Comparison of ENCODE assay signal across 8 mouse cellular contexts in the genomic region with DNA sequence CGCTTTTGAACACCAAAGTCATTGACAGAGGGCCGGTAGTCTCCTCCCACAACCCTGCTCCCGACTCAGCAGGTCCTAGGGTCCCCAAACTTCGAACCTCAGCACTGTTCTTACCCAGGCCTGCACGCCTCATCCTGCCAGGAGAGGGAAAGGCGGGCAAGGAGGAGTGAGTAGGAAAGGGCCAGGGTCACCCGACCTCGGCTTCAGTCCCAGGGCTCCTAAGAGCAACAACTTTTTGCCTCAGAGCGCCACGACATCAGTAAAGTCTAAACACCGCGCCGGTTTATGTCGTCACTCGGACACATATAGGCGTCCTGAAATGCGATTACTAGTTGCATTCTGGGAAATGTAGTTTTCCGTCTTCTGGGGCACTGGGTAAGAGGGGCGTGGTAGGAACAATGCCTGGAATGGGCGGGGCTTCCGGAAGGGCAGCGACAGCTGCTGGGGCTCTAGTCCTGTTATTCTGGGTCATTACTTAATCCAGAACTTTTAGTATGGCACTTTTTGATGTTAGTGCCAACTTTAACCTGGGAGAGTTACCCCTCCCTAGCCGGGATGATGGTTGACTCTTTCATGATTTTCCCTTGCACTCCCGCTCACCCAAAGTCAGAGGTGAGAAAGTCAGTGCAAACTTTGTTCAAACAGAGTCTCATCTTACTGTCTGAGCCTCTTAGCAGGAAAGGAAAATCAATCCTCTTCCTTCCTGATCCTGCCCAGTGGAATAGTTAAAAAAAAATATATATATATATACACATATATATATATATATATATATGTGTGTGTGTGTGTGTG. TPM values are rescaled to one million over a fixed set of nuclear protein-coding genes. Genes with fewer than 3 reads are reported as not detected.
A peak's percentile ranks its signal among the peaks of the same experiment; 100 is the strongest.
DNase-seq lines count a peak whose midpoint lies in the region; ATAC-seq lines count a peak whose summit lies in the region.

A gene (minus strand): TSS at position 310 of the 792 bp plus-strand sequence.

- H3K4me3 ChIP-seq in lung, embryonic 16.5 days (ENCODE audit: low read length), result peak within 1 kb of the TSS; percentile 94

- no peaks in the 10 kb centered on the region for H3K27me3 ChIP-seq in lung, embryonic 16.5 days (ENCODE audit: control insufficient read depth, insufficient read depth, low read depth, low read length)

- peak; percentile 90 for DNase-seq in MEL-GATA-1-ER (ENCODE audit: extremely low read depth, low read depth)
- DNase-seq in cerebellum, adult 8-10 months, result peak; percentile 72
- peak; percentile 94 for DNase-seq in forelimb bud, embryonic 11.5 days (ENCODE audit: low read depth, low spot score)
- peak; percentile 92 for DNase-seq in layer of hippocampus, adult 9-10 months (ENCODE audit: low spot score)
- DNase-seq in ovary, postnatal 10 days (ENCODE audit: low spot score), result peak; percentile 65
- peak; percentile 84 to 90 for DNase-seq in thymus, postnatal 10 days (ENCODE audit: low spot score in 2 of 2)

- peak within 1 kb of the TSS; percentile 93 for H3K9ac ChIP-seq in lung, embryonic 16.5 days (ENCODE audit: low read length)

- H3K27ac ChIP-seq in lung, embryonic 16.5 days (ENCODE audit: low read length), result peak within 1 kb of the TSS; percentile 59

- no peaks in the 10 kb centered on the region for H3K36me3 ChIP-seq in lung, embryonic 16.5 days (ENCODE audit: control insufficient read depth, insufficient read depth, low read length)

- no peaks in the 10 kb centered on the region for H3K4me1 ChIP-seq in lung, embryonic 16.5 days (replicated peaks; ENCODE audit: control insufficient read depth, insufficient read depth, low read length)

- H3K9me3 ChIP-seq in lung, embryonic 16.5 days (ENCODE audit: control insufficient read depth, low read length), result no peaks in the 10 kb centered on the region

- ATAC-seq in hematopoietic stem cell, adult 5-6 weeks (replicated peaks in 1 of 2; ENCODE audit: insufficient read depth in 1 of 2, low FRiP score in 2 of 2, low TSS enrichment in 1 of 2, low read depth in 1 of 2, poor library complexity in 2 of 2, severe bottlenecking in 2 of 2), result peak; percentile 98 to 100
- peak; percentile 100 for ATAC-seq in lung, embryonic 16.5 days (ENCODE audit: low read depth)

- H3K4me2 ChIP-seq in lung, embryonic 16.5 days (ENCODE audit: low read depth, low read length), result peak within 1 kb of the TSS; percentile 73

- WGBS in lung, embryonic 16.5 days, result under 1% methylated on average over 24 of the region's 24 CpGs

RNA-seq across cellular contexts. Expression of the gene that starts here (rescaled TPM):
- total RNA-seq in hematopoietic stem cell, adult 5-6 weeks (2017), result 49.0 and 52.5 TPM in 2 replicates
- 82.7 and 84.9 TPM in 2 replicates for polyA plus RNA-seq in lung, embryonic 16.5 days (2015; fragmentation: Nextera tagmentation; extraction: Ambion mirVana)

Comparison
In these comparisons a context has a peak if more than half of its experiments do, and no peak if none do; other contexts are left out.
1. Peak in every context shown above with its lines: DNase-seq, ATAC-seq, H3K4me3 ChIP-seq and H3K27ac ChIP-seq.